Mouse (Mus musculus): ENCODE results near the gene Mark3.

GRCm38 (mm10) chr12:111696239-111696638 lies 121.9 kb downstream of the Mark3 start:
- no peak for TF ChIP-seq TAL1 (IDR thresholded peaks at IDR 0.05; ENCODE audit: low read length)
- no peak for TF ChIP-seq GATA1 (IDR thresholded peaks at IDR 0.05; ENCODE audit: low read length)

All from erythroblast, embryonic 14.5 days (primary cell).